In genomic region chr19:22604322-22604721, GRCm38 (mm10) we compare ENCODE assay signal across 19 mouse cellular contexts.
A peak's percentile ranks its signal among the peaks of the same experiment; 100 is the strongest.
DNase-seq lines count a peak whose midpoint lies in the region; ATAC-seq and TF ChIP-seq lines count a peak whose summit lies in the region.
"Had no signal": no experiment of that assay in that cellular context is flagged by ENCODE, and none has a peak within 500 bp of the region (broad histone marks: within the 10 kb centered on the region; RNA-seq: fewer than 3 reads in every experiment).

No protein-coding gene starts in this region.

- ATAC-seq in common myeloid progenitor, adult 5-6 weeks (replicated peaks; ENCODE audit: low read depth, poor library complexity, severe bottlenecking), result peak; percentile 67
- ATAC-seq in forebrain, embryonic 16.5 days, result no peak
- ATAC-seq: intestine, embryonic 16.5 days; liver, embryonic 12.5 days had no signal

- peak overlapping the region; percentile 53 for H3K27ac ChIP-seq in left cerebral cortex, adult 2 months
- H3K27ac ChIP-seq in forebrain, embryonic 16.5 days (ENCODE audit: low read length), result no peak overlapping the region
- H3K27ac ChIP-seq: embryonic facial prominence, embryonic 13.5 days; limb, embryonic 10.5 days; liver, embryonic 12.5 days; lung, embryonic 15.5 days had no signal

- 30% methylated on average over 4 of the region's 4 CpGs for WGBS in forebrain, embryonic 16.5 days

- DNase-seq in left cerebral cortex, adult 2 months (ENCODE audit: extremely low spot score in 1 of 2, low spot score in 2 of 2), result peak; percentile 17 to 18
- DNase-seq in left cerebral cortex, postnatal 4 days, result no peak
- DNase-seq in MEL-GATA-1-ER (ENCODE audit: extremely low read depth, low read depth), result peak; percentile 48
- DNase-seq in cerebellum, adult 18-20 months, result peak; percentile 51 to 56
- no peak for DNase-seq in ovary, postnatal 36 days (ENCODE audit: low spot score)
- no peak for DNase-seq in embryo, embryonic 10.5 days (ENCODE audit: low spot score)
- DNase-seq: adrenal gland, postnatal 25 days; kidney, postnatal 10 days; layer of hippocampus, adult 9-11 months; thymus, adult 2 months had no signal

- H3K4me2 ChIP-seq in forebrain, embryonic 16.5 days (ENCODE audit: low read length), result no peak overlapping the region
- H3K4me2 ChIP-seq: embryonic facial prominence, embryonic 13.5 days; heart, embryonic 12.5 days; liver, embryonic 12.5 days; lung, embryonic 15.5 days had no signal

- no peak for TF ChIP-seq CTCF in left cerebral cortex, adult 2 months (IDR thresholded peaks at IDR 0.05)

- no peaks in the 10 kb centered on the region for H3K9me3 ChIP-seq in forebrain, embryonic 16.5 days (ENCODE audit: control insufficient read depth, low read length)
- H3K9me3 ChIP-seq: embryonic facial prominence, embryonic 13.5 days; heart, embryonic 12.5 days; limb, embryonic 10.5 days; liver, embryonic 12.5 days; lung, embryonic 15.5 days; megakaryocyte, embryonic 14.5 days had no signal

- no peaks in the 10 kb centered on the region for H3K36me3 ChIP-seq in forebrain, embryonic 16.5 days (ENCODE audit: control insufficient read depth, insufficient read depth)
- H3K36me3 ChIP-seq: embryonic facial prominence, embryonic 13.5 days; heart, embryonic 12.5 days; limb, embryonic 10.5 days; liver, embryonic 12.5 days; lung, embryonic 15.5 days had no signal

- 0 out of 2 replicates have a peak, but pooled peaks cover 1% of the 10 kb centered on the region for H3K27me3 ChIP-seq in forebrain, embryonic 16.5 days (replicated peaks; ENCODE audit: control insufficient read depth, insufficient read depth, low read length)
- H3K27me3 ChIP-seq: embryonic facial prominence, embryonic 13.5 days; heart, embryonic 12.5 days; liver, embryonic 12.5 days; lung, embryonic 15.5 days; megakaryocyte, embryonic 14.5 days had no signal

- H3K4me3 ChIP-seq in left cerebral cortex, adult 2 months, result peak overlapping the region; percentile 9; the same call in 1 of the 2 replicates
- no peak overlapping the region for H3K4me3 ChIP-seq in forebrain, embryonic 16.5 days (replicated peaks; ENCODE audit: low read length)
- H3K4me3 ChIP-seq: embryonic facial prominence, embryonic 13.5 days; heart, embryonic 12.5 days; limb, embryonic 10.5 days; liver, embryonic 12.5 days; lung, embryonic 15.5 days; megakaryocyte, embryonic 14.5 days had no signal

- peaks cover 2% of the 10 kb centered on the region; the same call in 1 of the 2 replicates for H3K4me1 ChIP-seq in forebrain, embryonic 16.5 days (replicated peaks; ENCODE audit: control insufficient read depth, insufficient read depth, low read length)
- H3K4me1 ChIP-seq: embryonic facial prominence, embryonic 13.5 days; limb, embryonic 10.5 days; liver, embryonic 12.5 days; lung, embryonic 15.5 days; megakaryocyte, embryonic 14.5 days had no signal

- H3K9ac ChIP-seq in forebrain, embryonic 16.5 days (replicated peaks; ENCODE audit: low read depth, low read length), result no peak overlapping the region
- H3K9ac ChIP-seq: embryonic facial prominence, embryonic 13.5 days; heart, embryonic 12.5 days; liver, embryonic 12.5 days; lung, embryonic 15.5 days had no signal

- intact Hi-C loops in left cerebral cortex, adult 2 months (cut with DNase I), result no loop called here
- intact Hi-C loops in left cerebral cortex, postnatal 4 days (cut with DNase I), result no loop called here

Comparison
In these comparisons a context has a peak if more than half of its experiments do, and no peak if none do; other contexts are left out.
1. DNase-seq: peak in left cerebral cortex, adult 2 months (2 of 2), MEL-GATA-1-ER (single experiment) and cerebellum, adult 18-20 months (2 of 2); none in left cerebral cortex, postnatal 4 days (single experiment), ovary, postnatal 36 days (single experiment) and embryo, embryonic 10.5 days (single experiment).